Mouse (Mus musculus): Measurements from ENCODE around the gene Cadm1. TPM values are rescaled to one million over a fixed set of nuclear protein-coding genes. Genes with fewer than 3 reads are reported as not detected.

Gene Cadm1
- 174 and 190 TPM in 2 replicates for polyA plus RNA-seq (2014; fragmentation: Nextera tagmentation; extraction: Ambion mirVana)

DNA sequence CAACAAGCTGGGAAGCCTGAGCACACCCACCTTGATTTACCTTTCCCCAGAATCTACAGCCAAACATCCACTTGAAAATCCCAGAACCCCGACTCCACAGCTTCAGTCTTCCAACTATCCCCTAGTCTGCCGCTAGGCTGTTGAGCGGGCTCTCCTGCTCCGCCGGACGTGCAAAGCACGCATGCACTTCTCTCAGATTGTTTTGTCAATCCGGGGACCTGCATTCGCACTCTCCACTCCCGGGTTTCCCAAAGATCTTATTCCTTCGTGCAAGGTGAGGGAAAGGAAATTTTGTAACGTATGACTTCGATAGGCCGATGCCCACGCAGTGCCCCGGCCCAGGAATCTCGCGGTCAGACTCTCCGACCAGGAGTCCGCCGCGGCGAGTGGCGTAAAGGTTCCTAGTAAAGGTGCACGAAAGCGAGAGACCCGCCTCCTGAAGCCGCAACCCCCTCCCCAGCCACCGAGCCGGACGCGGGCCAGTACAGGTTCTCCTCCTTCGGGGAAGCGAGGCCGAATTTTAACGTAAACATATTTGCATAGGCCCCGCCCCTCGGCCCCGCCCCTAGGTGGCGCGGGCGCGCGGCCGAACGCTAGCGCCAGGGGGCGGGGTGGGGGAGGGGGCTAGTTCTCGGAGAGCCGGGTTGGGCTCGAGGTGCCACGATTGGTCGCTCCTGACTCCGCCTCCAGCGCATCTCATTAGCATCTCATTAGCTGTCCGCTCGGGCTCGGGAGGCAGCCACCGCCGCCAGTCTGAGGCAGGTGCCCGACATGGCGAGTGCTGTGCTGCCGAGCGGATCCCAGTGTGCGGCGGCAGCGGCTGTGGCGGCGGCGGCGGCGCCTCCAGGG is at the start of gene Cadm1:
TSS of gene Cadm1 (plus strand) at position 572 of the 849 bp plus-strand sequence.
- WGBS, result under 1% methylated on average over 69 of the region's 72 CpGs
- DNase-seq (ENCODE audit: low spot score), result peak; percentile 99
- H3K27me3 ChIP-seq (ENCODE audit: control insufficient read depth, insufficient read depth, low read length), result no peaks in the 10 kb centered on the region

DNA sequence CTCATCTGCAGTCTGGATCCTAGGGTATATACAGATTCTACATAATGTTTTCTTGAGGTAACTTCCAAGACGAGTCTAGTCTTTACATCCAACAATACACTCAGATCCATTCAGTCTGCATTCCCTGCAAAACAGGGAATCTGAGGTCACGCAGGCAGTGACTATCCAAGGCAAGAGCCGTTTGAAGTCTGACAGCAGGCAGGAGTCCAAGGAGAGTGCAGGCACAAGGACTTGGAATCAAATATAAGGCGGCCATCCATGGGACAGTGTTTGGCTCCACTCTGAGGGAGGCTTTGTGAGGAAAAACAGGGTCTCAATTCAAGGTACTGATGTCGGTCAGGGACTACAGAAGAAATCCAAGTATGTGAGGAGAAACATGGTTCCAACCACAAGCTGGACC is 45.5 kb upstream of the Cadm1 start:
- H3K4me1 ChIP-seq (ENCODE audit: control insufficient read depth, insufficient read depth, low read length), result no peaks in the 10 kb centered on the region
- H3K9ac ChIP-seq (ENCODE audit: low read length), result no peak overlapping the region
- 89% methylated on average over 5 of the region's 5 CpGs for WGBS
- H3K27me3 ChIP-seq (ENCODE audit: control insufficient read depth, insufficient read depth, low read length), result no peaks in the 10 kb centered on the region
- no peaks in the 10 kb centered on the region for H3K9me3 ChIP-seq (ENCODE audit: control insufficient read depth, low read length)
- DNase-seq (ENCODE audit: low spot score), result no peak
- H3K36me3 ChIP-seq (ENCODE audit: control insufficient read depth, insufficient read depth, low read length), result no peaks in the 10 kb centered on the region
- no peak overlapping the region for H3K27ac ChIP-seq (ENCODE audit: low read depth, low read length)
- no peak overlapping the region for H3K4me3 ChIP-seq (ENCODE audit: low read depth, low read length)
- no peak for ATAC-seq (ENCODE audit: insufficient read depth, low FRiP score, low TSS enrichment)
- no peak overlapping the region for H3K4me2 ChIP-seq (ENCODE audit: low read depth)

More for the DNA sequence above, at the start of gene Cadm1:
- Histone ChIP-seq H3K4me2 (ENCODE audit: low read depth) (peak within 1 kb of the TSS; percentile 83), H3K4me1 (ENCODE audit: control insufficient read depth, insufficient read depth, low read length) (peaks cover 11% of the 10 kb centered on the region), H3K4me3 (ENCODE audit: low read depth, low read length) (peak within 1 kb of the TSS; percentile 90), H3K9ac (ENCODE audit: low read length) (peak within 1 kb of the TSS; percentile 89), H3K9me3 (ENCODE audit: control insufficient read depth, low read length) (no peaks in the 10 kb centered on the region), H3K27ac (ENCODE audit: low read depth, low read length) (peak within 1 kb of the TSS; percentile 88), H3K36me3 (ENCODE audit: control insufficient read depth, insufficient read depth, low read length) (no peaks in the 10 kb centered on the region)
- ATAC-seq (ENCODE audit: insufficient read depth, low FRiP score, low TSS enrichment), result peak; percentile 92

DNA sequence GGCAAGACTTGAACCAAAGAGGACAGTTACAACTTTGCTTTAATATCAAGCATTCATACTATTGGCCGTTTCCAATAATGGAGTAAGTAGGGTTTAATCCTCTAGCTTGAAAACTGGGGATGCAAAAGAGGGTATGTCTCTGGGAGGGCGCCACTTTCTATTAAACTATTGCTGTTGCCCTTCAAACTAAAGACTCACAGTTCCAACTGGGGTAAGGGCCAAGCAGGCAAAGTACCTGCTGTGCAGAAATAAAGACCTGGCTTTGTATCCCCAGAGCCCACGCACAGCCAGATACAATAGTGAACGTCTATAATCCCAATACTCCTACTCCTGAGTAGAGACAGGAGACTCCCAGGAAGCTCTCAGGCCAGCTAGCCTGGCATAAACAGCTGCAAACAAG is 44.8 kb upstream of the Cadm1 start:
- no peaks in the 10 kb centered on the region for H3K27me3 ChIP-seq (ENCODE audit: control insufficient read depth, insufficient read depth, low read length)
- no peaks in the 10 kb centered on the region for H3K9me3 ChIP-seq (ENCODE audit: control insufficient read depth, low read length)
- no peak for DNase-seq (ENCODE audit: low spot score)
- no peak overlapping the region for H3K9ac ChIP-seq (ENCODE audit: low read length)
- H3K4me3 ChIP-seq (ENCODE audit: low read depth, low read length), result no peak overlapping the region
- WGBS, result 74% methylated on average over 4 of the region's 4 CpGs
- no peak for ATAC-seq (ENCODE audit: insufficient read depth, low FRiP score, low TSS enrichment)
- no peak overlapping the region for H3K27ac ChIP-seq (ENCODE audit: low read depth, low read length)
- no peak overlapping the region for H3K4me2 ChIP-seq (ENCODE audit: low read depth)
- H3K4me1 ChIP-seq (ENCODE audit: control insufficient read depth, insufficient read depth, low read length), result no peaks in the 10 kb centered on the region
- H3K36me3 ChIP-seq (ENCODE audit: control insufficient read depth, insufficient read depth, low read length), result no peaks in the 10 kb centered on the region

DNA sequence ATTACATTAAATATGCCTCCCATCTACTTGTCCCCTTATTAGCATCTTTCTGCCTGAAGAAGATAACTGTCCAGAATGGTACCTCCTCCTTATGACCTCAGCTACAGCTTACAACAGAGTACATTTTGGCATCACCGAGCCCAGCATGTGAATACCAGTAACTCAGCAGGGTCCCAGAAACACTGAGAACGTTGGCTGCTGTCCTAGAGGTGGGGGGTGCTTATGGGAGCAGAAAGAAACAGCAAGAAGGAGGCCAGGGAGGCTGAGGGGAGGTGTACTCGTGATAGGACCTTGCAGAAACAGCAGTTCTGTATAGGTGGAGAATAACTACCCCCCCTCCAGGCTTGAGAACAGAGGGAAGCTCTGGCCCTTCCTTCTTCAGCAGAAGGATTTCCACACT is 30.2 kb upstream of the Cadm1 start:
- Histone ChIP-seq H3K4me1 (ENCODE audit: control insufficient read depth, insufficient read depth, low read length) (no peaks in the 10 kb centered on the region), H3K4me2 (ENCODE audit: low read depth) (no peak overlapping the region), H3K27ac (ENCODE audit: low read depth, low read length) (no peak overlapping the region), H3K27me3 (ENCODE audit: control insufficient read depth, insufficient read depth, low read length) (no peaks in the 10 kb centered on the region), H3K9ac (ENCODE audit: low read length) (no peak overlapping the region), H3K4me3 (ENCODE audit: low read depth, low read length) (no peak overlapping the region), H3K9me3 (ENCODE audit: control insufficient read depth, low read length) (no peaks in the 10 kb centered on the region), H3K36me3 (ENCODE audit: control insufficient read depth, insufficient read depth, low read length) (no peaks in the 10 kb centered on the region)
- WGBS, result 18% methylated on average over 3 of the region's 3 CpGs
- no peak for DNase-seq (ENCODE audit: low spot score)
- no peak for ATAC-seq (ENCODE audit: insufficient read depth, low FRiP score, low TSS enrichment)

DNA sequence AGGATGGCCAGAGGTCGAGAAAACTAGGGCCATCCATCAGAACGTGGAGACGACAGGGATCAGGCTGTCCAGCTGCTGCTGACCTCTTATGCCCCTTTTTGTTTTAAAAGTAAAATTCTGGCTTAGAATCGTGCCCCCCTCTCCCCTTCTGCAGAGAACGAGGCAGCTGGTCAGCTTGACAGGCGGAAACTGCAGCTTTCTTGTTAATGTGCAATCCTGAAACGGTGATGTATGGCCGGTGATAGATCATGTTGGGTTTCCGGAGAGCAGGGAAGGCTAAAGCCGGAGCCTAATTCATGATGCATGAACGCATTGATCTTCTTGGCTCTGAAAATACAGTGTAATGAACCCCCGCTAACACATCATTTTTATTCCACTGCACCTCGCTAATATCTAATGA is 24.0 kb upstream of the Cadm1 start:
- Histone ChIP-seq H3K4me3 (ENCODE audit: low read depth, low read length) (no peak overlapping the region), H3K27ac (ENCODE audit: low read depth, low read length) (no peak overlapping the region), H3K9me3 (ENCODE audit: control insufficient read depth, low read length) (no peaks in the 10 kb centered on the region), H3K4me2 (ENCODE audit: low read depth) (no peak overlapping the region), H3K36me3 (ENCODE audit: control insufficient read depth, insufficient read depth, low read length) (no peaks in the 10 kb centered on the region), H3K27me3 (ENCODE audit: control insufficient read depth, insufficient read depth, low read length) (no peaks in the 10 kb centered on the region), H3K4me1 (ENCODE audit: control insufficient read depth, insufficient read depth, low read length) (peaks cover 4% of the 10 kb centered on the region; the same call in 1 of the 2 replicates), H3K9ac (ENCODE audit: low read length) (no peak overlapping the region)
- 15% methylated on average over 13 of the region's 13 CpGs for WGBS
- ATAC-seq (ENCODE audit: insufficient read depth, low FRiP score, low TSS enrichment) (no peak), DNase-seq (ENCODE audit: low spot score) (peak; percentile 51)

DNA sequence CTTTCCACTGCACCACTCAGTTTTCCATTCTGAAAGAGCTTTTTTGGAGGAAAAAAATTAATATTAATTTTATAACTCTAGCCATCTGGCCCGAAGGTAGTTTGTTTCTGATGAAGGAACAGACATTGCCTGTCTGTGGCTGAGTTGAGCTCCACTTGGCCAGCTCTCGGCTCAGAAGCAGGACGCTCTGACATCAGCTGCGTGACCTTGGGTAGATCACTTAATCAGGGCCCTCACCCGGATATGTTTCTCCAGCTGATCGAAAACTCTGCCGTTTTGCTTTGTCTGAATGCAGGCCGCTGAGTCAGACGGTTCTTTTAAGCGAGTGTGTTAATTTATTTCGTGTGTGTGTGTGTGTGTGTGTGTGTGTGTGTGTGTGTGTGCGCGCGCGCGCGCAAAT is 23.1 kb upstream of the Cadm1 start:
- H3K27me3 ChIP-seq (ENCODE audit: control insufficient read depth, insufficient read depth, low read length), result no peaks in the 10 kb centered on the region
- 90% methylated on average over 17 of the region's 17 CpGs for WGBS
- no peaks in the 10 kb centered on the region for H3K36me3 ChIP-seq (ENCODE audit: control insufficient read depth, insufficient read depth, low read length)
- DNase-seq (ENCODE audit: low spot score) (no peak), ATAC-seq (ENCODE audit: insufficient read depth, low FRiP score, low TSS enrichment) (no peak)
- H3K9me3 ChIP-seq (ENCODE audit: control insufficient read depth, low read length), result no peaks in the 10 kb centered on the region
- H3K4me1 ChIP-seq (ENCODE audit: control insufficient read depth, insufficient read depth, low read length), result peaks cover 4% of the 10 kb centered on the region; the same call in 1 of the 2 replicates
- H3K4me3 ChIP-seq (ENCODE audit: low read depth, low read length), result no peak overlapping the region
- H3K9ac ChIP-seq (ENCODE audit: low read length), result no peak overlapping the region
- H3K4me2 ChIP-seq (ENCODE audit: low read depth), result no peak overlapping the region
- no peak overlapping the region for H3K27ac ChIP-seq (ENCODE audit: low read depth, low read length)

DNA sequence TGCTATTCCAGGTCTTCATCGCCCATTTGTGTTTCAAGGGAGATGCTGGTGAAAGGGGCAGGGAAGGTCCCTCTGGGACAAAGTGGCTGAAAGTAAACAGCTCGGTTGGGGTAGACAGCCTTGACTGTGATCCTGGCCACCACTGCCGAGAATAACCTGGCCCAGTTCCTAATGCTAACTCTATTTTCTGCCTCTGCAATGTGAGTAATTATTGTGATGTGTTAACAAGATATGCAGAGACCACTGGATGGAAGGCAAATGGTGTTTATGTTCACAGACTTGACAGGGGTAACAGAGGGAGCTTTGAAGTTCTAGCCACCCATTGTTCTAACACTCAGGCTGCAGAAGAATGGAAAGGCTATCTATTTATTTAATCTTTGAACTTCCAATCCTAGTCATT is 21.9 kb upstream of the Cadm1 start:
- no peaks in the 10 kb centered on the region for H3K36me3 ChIP-seq (ENCODE audit: control insufficient read depth, insufficient read depth, low read length)
- peaks cover 4% of the 10 kb centered on the region; the same call in 1 of the 2 replicates for H3K4me1 ChIP-seq (ENCODE audit: control insufficient read depth, insufficient read depth, low read length)
- no peak overlapping the region for H3K4me2 ChIP-seq (ENCODE audit: low read depth)
- no peak overlapping the region for H3K4me3 ChIP-seq (ENCODE audit: low read depth, low read length)
- 63% methylated on average over 3 of the region's 3 CpGs for WGBS
- no peak overlapping the region for H3K9ac ChIP-seq (ENCODE audit: low read length)
- no peaks in the 10 kb centered on the region for H3K27me3 ChIP-seq (ENCODE audit: control insufficient read depth, insufficient read depth, low read length)
- no peaks in the 10 kb centered on the region; the same call in 1 of the 2 replicates for H3K9me3 ChIP-seq (ENCODE audit: control insufficient read depth, low read length)
- no peak for DNase-seq (ENCODE audit: low spot score)
- H3K27ac ChIP-seq (ENCODE audit: low read depth, low read length), result no peak overlapping the region
- no peak for ATAC-seq (ENCODE audit: insufficient read depth, low FRiP score, low TSS enrichment)

DNA sequence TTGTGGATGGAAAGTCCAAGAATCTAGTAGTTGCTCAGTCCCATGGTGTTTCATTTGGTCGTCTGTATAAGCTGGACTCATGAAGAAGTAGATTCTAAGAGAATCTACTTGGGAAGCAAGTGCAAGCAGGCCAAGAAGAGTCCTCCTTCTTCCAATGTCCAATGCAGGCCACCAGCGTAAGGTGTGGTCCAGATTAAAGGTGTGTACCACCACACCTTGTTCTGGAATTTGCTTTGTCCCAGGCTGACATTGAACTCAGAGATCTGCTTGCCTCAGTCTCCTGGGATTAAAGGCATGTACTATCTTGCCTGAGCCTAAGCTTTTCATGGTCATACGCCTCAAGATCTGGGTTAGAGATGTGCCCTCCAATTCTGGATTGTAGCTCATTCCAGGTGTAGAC is 17.5 kb upstream of the Cadm1 start:
- Histone ChIP-seq H3K4me3 (ENCODE audit: low read depth, low read length) (no peak overlapping the region), H3K9me3 (ENCODE audit: control insufficient read depth, low read length) (no peaks in the 10 kb centered on the region; the same call in 1 of the 2 replicates), H3K9ac (ENCODE audit: low read length) (no peak overlapping the region), H3K36me3 (ENCODE audit: control insufficient read depth, insufficient read depth, low read length) (no peaks in the 10 kb centered on the region), H3K4me2 (ENCODE audit: low read depth) (no peak overlapping the region), H3K27me3 (ENCODE audit: control insufficient read depth, insufficient read depth, low read length) (no peaks in the 10 kb centered on the region), H3K4me1 (ENCODE audit: control insufficient read depth, insufficient read depth, low read length) (no peaks in the 10 kb centered on the region), H3K27ac (ENCODE audit: low read depth, low read length) (no peak overlapping the region)
- no peak for ATAC-seq (ENCODE audit: insufficient read depth, low FRiP score, low TSS enrichment)
- 87% methylated on average over 3 of the region's 3 CpGs for WGBS
- DNase-seq (ENCODE audit: low spot score), result no peak

DNA sequence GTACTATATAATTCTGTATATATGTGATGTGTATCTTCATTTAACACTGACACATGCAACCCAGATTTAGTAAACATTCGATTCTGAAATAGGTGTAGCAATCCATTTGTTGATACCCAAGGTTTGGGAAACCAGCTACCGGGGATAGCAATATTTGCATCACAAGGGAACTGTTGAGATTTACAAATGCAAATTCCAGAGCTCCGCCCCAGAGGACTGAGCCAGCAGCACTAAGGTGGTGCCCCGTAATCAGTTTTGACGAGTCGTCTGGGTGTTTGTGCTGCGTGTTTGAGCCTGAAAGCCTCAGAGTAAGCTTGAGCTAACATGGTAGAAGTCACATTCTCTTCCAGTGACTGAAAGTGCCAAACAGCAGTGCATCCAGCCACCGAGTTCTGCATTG is 15.7 kb upstream of the Cadm1 start:
- H3K4me1 ChIP-seq (ENCODE audit: control insufficient read depth, insufficient read depth, low read length), result no peaks in the 10 kb centered on the region
- H3K27me3 ChIP-seq (ENCODE audit: control insufficient read depth, insufficient read depth, low read length), result no peaks in the 10 kb centered on the region
- no peak overlapping the region for H3K4me3 ChIP-seq (ENCODE audit: low read depth, low read length)
- no peak overlapping the region for H3K4me2 ChIP-seq (ENCODE audit: low read depth)
- 11% methylated on average over 8 of the region's 8 CpGs for WGBS
- DNase-seq (ENCODE audit: low spot score) (no peak), ATAC-seq (ENCODE audit: insufficient read depth, low FRiP score, low TSS enrichment) (no peak)
- no peaks in the 10 kb centered on the region for H3K36me3 ChIP-seq (ENCODE audit: control insufficient read depth, insufficient read depth, low read length)
- H3K9ac ChIP-seq (ENCODE audit: low read length), result no peak overlapping the region
- no peak overlapping the region for H3K27ac ChIP-seq (ENCODE audit: low read depth, low read length)
- H3K9me3 ChIP-seq (ENCODE audit: control insufficient read depth, low read length), result no peaks in the 10 kb centered on the region; the same call in 1 of the 2 replicates

Data from neural tube, embryonic 11.5 days (tissue).